ENCODE assay signal across 26 mouse cellular contexts in the genomic region with DNA sequence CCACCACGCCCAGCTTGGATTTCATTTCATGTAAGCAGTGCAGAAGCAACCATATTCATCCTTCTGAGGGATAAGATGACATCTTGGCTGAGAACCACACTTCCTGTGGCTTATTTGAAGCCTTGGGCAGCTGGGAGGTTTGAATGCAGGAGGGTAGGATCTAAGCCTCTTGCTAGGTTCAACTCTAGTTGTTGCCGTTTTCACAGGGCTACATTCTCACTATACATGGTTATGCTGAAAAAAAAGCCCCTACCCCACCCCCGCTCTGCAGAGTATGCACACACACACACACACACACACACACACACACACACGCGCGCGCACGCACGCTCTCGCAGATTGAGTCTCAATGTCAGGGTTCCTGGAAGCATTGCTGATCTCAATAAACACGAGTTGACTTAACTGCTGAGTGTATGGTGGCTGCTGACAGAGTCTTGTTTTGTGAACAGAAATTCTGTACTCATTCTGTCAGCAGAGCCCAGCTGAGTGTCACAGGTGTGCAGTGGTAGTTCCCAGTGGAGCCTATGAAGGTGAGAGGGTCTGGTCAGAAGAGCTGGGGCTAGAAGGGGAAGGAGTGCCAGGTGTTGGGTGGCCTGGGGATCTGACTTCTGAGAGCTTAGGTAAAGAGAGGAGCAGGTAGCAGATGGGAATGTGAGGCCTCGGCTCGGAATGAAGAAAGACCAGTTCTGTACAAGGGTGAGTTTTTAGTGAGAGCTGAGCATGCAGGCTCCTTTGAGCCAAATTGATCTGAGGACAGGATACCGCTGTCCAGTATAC. TPM values are rescaled to one million over a fixed set of nuclear protein-coding genes. Genes with fewer than 3 reads are reported as not detected.
DNase-seq lines count a peak whose midpoint lies in the region; ATAC-seq and TF ChIP-seq lines count a peak whose summit lies in the region.
"Had no signal": no experiment of that assay in that cellular context is flagged by ENCODE, and none has a peak within 500 bp of the region (broad histone marks: within the 10 kb centered on the region; RNA-seq: fewer than 3 reads in every experiment).

No protein-coding gene starts in this region.

- no peaks in the 10 kb centered on the region for H3K27me3 ChIP-seq in heart, embryonic 16.5 days (ENCODE audit: control insufficient read depth, insufficient read depth, low read length)
- no peaks in the 10 kb centered on the region for H3K27me3 ChIP-seq in stomach, embryonic 16.5 days (ENCODE audit: control insufficient read depth, insufficient read depth, low read length)
- no peaks in the 10 kb centered on the region for H3K27me3 ChIP-seq in stomach, postnatal 0 days (ENCODE audit: control insufficient read depth, insufficient read depth, low read length)
- H3K27me3 ChIP-seq: intestine, embryonic 15.5 days; limb, embryonic 13.5 days; liver, embryonic 12.5 days; midbrain, embryonic 12.5 days had no signal

- WGBS in heart, embryonic 16.5 days = 81% methylated on average over 14 of the region's 14 CpGs
- WGBS in stomach, embryonic 16.5 days = 77% methylated on average over 14 of the region's 14 CpGs
- 81% methylated on average over 14 of the region's 14 CpGs for WGBS in stomach, postnatal 0 days

- no peak overlapping the region for H3K4me2 ChIP-seq in heart, embryonic 16.5 days (ENCODE audit: low read depth, low read length)
- no peak overlapping the region for H3K4me2 ChIP-seq in stomach, embryonic 16.5 days (ENCODE audit: low read depth, low read length)
- H3K4me2 ChIP-seq in stomach, postnatal 0 days (replicated peaks; ENCODE audit: low read depth) = no peak overlapping the region
- H3K4me2 ChIP-seq: intestine, embryonic 15.5 days; limb, embryonic 13.5 days; liver, embryonic 12.5 days; midbrain, embryonic 12.5 days had no signal

- H3K4me3 ChIP-seq in heart, embryonic 16.5 days (ENCODE audit: low read length) = no peak overlapping the region
- no peak overlapping the region for H3K4me3 ChIP-seq in stomach, embryonic 16.5 days (replicated peaks; ENCODE audit: low read length)
- no peak overlapping the region for H3K4me3 ChIP-seq in stomach, postnatal 0 days (ENCODE audit: low read depth, low read length)
- H3K4me3 ChIP-seq: embryonic facial prominence, embryonic 10.5 days; forebrain, embryonic 10.5 days; intestine, embryonic 15.5 days; limb, embryonic 13.5 days; liver, embryonic 12.5 days; midbrain, embryonic 12.5 days had no signal

- H3K4me1 ChIP-seq in heart, embryonic 16.5 days (ENCODE audit: control insufficient read depth, insufficient read depth, low read length) = peaks cover 10% of the 10 kb centered on the region
- H3K4me1 ChIP-seq in stomach, embryonic 16.5 days (ENCODE audit: control insufficient read depth, insufficient read depth, low read length) = peaks cover 10% of the 10 kb centered on the region
- H3K4me1 ChIP-seq in stomach, postnatal 0 days (replicated peaks; ENCODE audit: control insufficient read depth, insufficient read depth) = no peaks in the 10 kb centered on the region

- H3K9ac ChIP-seq in heart, embryonic 16.5 days (ENCODE audit: low read length) = no peak overlapping the region
- 0 out of 2 replicates have a peak overlapping the region, but pooled peaks have one; percentile 10 for H3K9ac ChIP-seq in stomach, embryonic 16.5 days (ENCODE audit: low read length)
- no peak overlapping the region for H3K9ac ChIP-seq in stomach, postnatal 0 days (ENCODE audit: low read length)
- H3K9ac ChIP-seq: intestine, embryonic 15.5 days; limb, embryonic 13.5 days; liver, embryonic 12.5 days; midbrain, embryonic 12.5 days had no signal

- peaks cover 12% of the 10 kb centered on the region; the same call in 1 of the 2 replicates for H3K36me3 ChIP-seq in heart, embryonic 16.5 days (ENCODE audit: control insufficient read depth, insufficient read depth)
- 0 out of 2 replicates have a peak, but pooled peaks cover 3% of the 10 kb centered on the region for H3K36me3 ChIP-seq in stomach, embryonic 16.5 days (ENCODE audit: control insufficient read depth, insufficient read depth, low read length)
- no peaks in the 10 kb centered on the region for H3K36me3 ChIP-seq in stomach, postnatal 0 days (ENCODE audit: control insufficient read depth, insufficient read depth, low read length)

- DNase-seq in heart, adult 8-10 months (ENCODE audit: low spot score) = no peak
- no peak for DNase-seq in stomach, postnatal 0 days (ENCODE audit: low spot score)
- peak; percentile 27 to 58 for DNase-seq in thymus, adult 18-20 months
- DNase-seq in thymus, postnatal 36 days = peak; percentile 50 to 66
- DNase-seq in kidney, postnatal 10 days = no peak
- DNase-seq: adrenal gland, postnatal 36 days; B cell, adult 2 months; cerebellum, adult 9-10 months; gastrocnemius, postnatal 14 days; heart, adult 18-20 months; kidney, adult 8-10 months; kidney, postnatal 14 days; lung, adult 2 months; right cerebral cortex, postnatal 14 days; spleen, adult 18-20 months had no signal

- TF ChIP-seq EP300 in stomach, postnatal 0 days (optimal IDR thresholded peaks at IDR 0.05) = no peak

- TF ChIP-seq CTCF in stomach, postnatal 0 days (IDR thresholded peaks at IDR 0.05; ENCODE audit: low read depth) = no peak

- 0 out of 2 replicates have a peak overlapping the region, but pooled peaks have one; percentile 9 for H3K27ac ChIP-seq in heart, embryonic 16.5 days (ENCODE audit: low read length)
- no peak overlapping the region for H3K27ac ChIP-seq in stomach, embryonic 16.5 days (ENCODE audit: low read length)
- H3K27ac ChIP-seq in stomach, postnatal 0 days (replicated peaks) = no peak overlapping the region
- H3K27ac ChIP-seq: embryonic facial prominence, embryonic 10.5 days; forebrain, embryonic 10.5 days; intestine, embryonic 15.5 days; limb, embryonic 13.5 days; liver, embryonic 12.5 days; midbrain, embryonic 12.5 days had no signal

- no peaks in the 10 kb centered on the region for H3K9me3 ChIP-seq in heart, embryonic 16.5 days (replicated peaks; ENCODE audit: control insufficient read depth, low read length)
- no peaks in the 10 kb centered on the region for H3K9me3 ChIP-seq in stomach, embryonic 16.5 days (replicated peaks; ENCODE audit: control insufficient read depth, low read length)
- H3K9me3 ChIP-seq in stomach, postnatal 0 days (ENCODE audit: control insufficient read depth, low read length) = no peaks in the 10 kb centered on the region
- H3K9me3 ChIP-seq: embryonic facial prominence, embryonic 10.5 days; forebrain, embryonic 10.5 days; intestine, embryonic 15.5 days; limb, embryonic 13.5 days; liver, embryonic 12.5 days; midbrain, embryonic 12.5 days had no signal

- ATAC-seq in heart, embryonic 16.5 days (replicated peaks; ENCODE audit: extremely low read depth, insufficient read depth, low FRiP score) = no peak
- ATAC-seq in stomach, embryonic 16.5 days (ENCODE audit: insufficient read depth, low FRiP score) = no peak
- no peak for ATAC-seq in stomach, postnatal 0 days (ENCODE audit: low FRiP score, low TSS enrichment)
- no peak for ATAC-seq in erythroid progenitor cell, adult 5-6 weeks (replicated peaks; ENCODE audit: low FRiP score, poor library complexity, severe bottlenecking)
- ATAC-seq: forebrain, embryonic 16.5 days; hindbrain, embryonic 16.5 days; intestine, embryonic 15.5 days; liver, embryonic 12.5 days had no signal

RNA-seq across cellular contexts. Expression of a gene that starts 5.1 kb away (rescaled TPM):
- polyA plus RNA-seq in heart, embryonic 16.5 days (2015; fragmentation: Nextera tagmentation; extraction: Ambion mirVana) = 2.0 and 2.7 TPM in 2 replicates
- total RNA-seq in heart, adult 8-10 months (2022) = 1 to 10 TPM; 3.5 to 4.8 (median 4.0) TPM
- polyA plus RNA-seq in stomach, embryonic 16.5 days (2015; fragmentation: Nextera tagmentation; extraction: Ambion mirVana) = 2.1 and 3.2 TPM in 2 replicates
- 0.74 and 1.1 TPM in 2 replicates for polyA plus RNA-seq in stomach, postnatal 0 days (2015; fragmentation: Nextera tagmentation; extraction: Ambion mirVana)
- 2.9 and 5.0 TPM in 2 replicates for total RNA-seq in erythroid progenitor cell, adult 5-6 weeks (2015; ENCODE audit: low replicate concordance)
- 1.0 and 3.0 TPM in 2 replicates for total RNA-seq in erythroid progenitor cell, adult 5-6 weeks (2017; ENCODE audit: low replicate concordance)

RNA-seq across cellular contexts. Expression of a gene that starts 5.2 kb away (rescaled TPM):
- 12.7 TPM in 2 replicates for polyA plus RNA-seq in heart, embryonic 16.5 days (2015; fragmentation: Nextera tagmentation; extraction: Ambion mirVana)
- total RNA-seq in heart, adult 8-10 months (2022) = 1 to 10 TPM; 4.8 to 7.4 (median 5.5) TPM
- 11.7 and 11.9 TPM in 2 replicates for polyA plus RNA-seq in stomach, embryonic 16.5 days (2015; fragmentation: Nextera tagmentation; extraction: Ambion mirVana)
- 8.3 and 9.0 TPM in 2 replicates for polyA plus RNA-seq in stomach, postnatal 0 days (2015; fragmentation: Nextera tagmentation; extraction: Ambion mirVana)
- total RNA-seq in erythroid progenitor cell, adult 5-6 weeks (2015; ENCODE audit: low replicate concordance) = 17.2 and 18.7 TPM in 2 replicates
- total RNA-seq in erythroid progenitor cell, adult 5-6 weeks (2017; ENCODE audit: low replicate concordance) = 1.2 TPM in 1 of 2 replicates, not detected in the other

Comparison
In these comparisons a context has a peak if more than half of its experiments do, and no peak if none do; other contexts are left out.
1. DNase-seq: peak in thymus, adult 18-20 months (2 of 2) and thymus, postnatal 36 days (2 of 2); none in heart, adult 8-10 months (single experiment), stomach, postnatal 0 days (single experiment) and kidney, postnatal 10 days (single experiment).